Mouse (Mus musculus): ENCODE data around the gene Vstm2a. TPM values are rescaled to one million over a fixed set of nuclear protein-coding genes. Genes with fewer than 3 reads are reported as not detected.
A peak's percentile ranks its signal among the peaks of the same experiment; 100 is the strongest.

The Vstm2a gene
- 1.7 and 2.4 TPM in 2 replicates for polyA plus RNA-seq (2014; fragmentation: Nextera tagmentation; extraction: Ambion mirVana)

GRCm38 (mm10) chr11:16257473-16257921 lies at the start of gene Vstm2a:
TSS of gene Vstm2a (plus strand) at chr11:16257724.
- no peaks in the 10 kb centered on the region for H3K4me1 ChIP-seq (ENCODE audit: control insufficient read depth, insufficient read depth, low read length)
- peak; percentile 46 for ATAC-seq (ENCODE audit: insufficient number of reproducible peaks, insufficient read depth, low FRiP score, low read depth)
- no peaks in the 10 kb centered on the region for H3K36me3 ChIP-seq (ENCODE audit: control insufficient read depth, insufficient read depth, low read length)
- peak within 1 kb of the TSS; percentile 87 for H3K4me2 ChIP-seq (replicated peaks; ENCODE audit: low read depth, low read length)
- no peak within 1 kb of the TSS for H3K27ac ChIP-seq (ENCODE audit: low read length)
- no peaks in the 10 kb centered on the region for H3K9me3 ChIP-seq (ENCODE audit: control insufficient read depth, low read depth, low read length)
- peaks cover 23% of the 10 kb centered on the region for H3K27me3 ChIP-seq (ENCODE audit: control insufficient read depth, insufficient read depth, low read length)
- under 1% methylated on average over 44 of the region's 44 CpGs for WGBS
- H3K4me3 ChIP-seq (ENCODE audit: low read depth, low read length) = peak within 1 kb of the TSS; percentile 44
- H3K9ac ChIP-seq (replicated peaks; ENCODE audit: low read depth, low read length) = peak within 1 kb of the TSS; percentile 21; the same call in 1 of the 2 replicates

GRCm38 (mm10) chr11:16257011-16257410 lies 513 bp upstream of the Vstm2a start:
- peak overlapping the region; percentile 87 for H3K4me2 ChIP-seq (replicated peaks; ENCODE audit: low read depth, low read length)
- H3K9ac ChIP-seq (replicated peaks; ENCODE audit: low read depth, low read length) = 0 out of 2 replicates have a peak overlapping the region, but pooled peaks have one; percentile 21
- no peaks in the 10 kb centered on the region for H3K36me3 ChIP-seq (ENCODE audit: control insufficient read depth, insufficient read depth, low read length)
- H3K27me3 ChIP-seq (ENCODE audit: control insufficient read depth, insufficient read depth, low read length) = peaks cover 23% of the 10 kb centered on the region
- H3K27ac ChIP-seq (ENCODE audit: low read length) = no peak overlapping the region
- peak overlapping the region; percentile 44 for H3K4me3 ChIP-seq (ENCODE audit: low read depth, low read length)
- 36% methylated on average over 7 of the region's 7 CpGs for WGBS
- H3K9me3 ChIP-seq (ENCODE audit: control insufficient read depth, low read depth, low read length) = no peaks in the 10 kb centered on the region
- H3K4me1 ChIP-seq (ENCODE audit: control insufficient read depth, insufficient read depth, low read length) = no peaks in the 10 kb centered on the region
- ATAC-seq (ENCODE audit: insufficient number of reproducible peaks, insufficient read depth, low FRiP score, low read depth) = no peak

GRCm38 (mm10) chr11:16258300-16258699 lies 776 bp downstream of the Vstm2a start:
- Histone ChIP-seq H3K9ac (replicated peaks; ENCODE audit: low read depth, low read length) (no peak overlapping the region), H3K4me1 (ENCODE audit: control insufficient read depth, insufficient read depth, low read length) (no peaks in the 10 kb centered on the region), H3K9me3 (ENCODE audit: control insufficient read depth, low read depth, low read length) (no peaks in the 10 kb centered on the region), H3K4me3 (ENCODE audit: low read depth, low read length) (peak overlapping the region; percentile 44; the same call in 1 of the 2 replicates), H3K27me3 (ENCODE audit: control insufficient read depth, insufficient read depth, low read length) (peaks cover 23% of the 10 kb centered on the region), H3K4me2 (replicated peaks; ENCODE audit: low read depth, low read length) (peak overlapping the region; percentile 87; the same call in 1 of the 2 replicates), H3K36me3 (ENCODE audit: control insufficient read depth, insufficient read depth, low read length) (no peaks in the 10 kb centered on the region), H3K27ac (ENCODE audit: low read length) (no peak overlapping the region)
- 35% methylated on average over 1 of the region's 1 CpGs for WGBS
- ATAC-seq (ENCODE audit: insufficient number of reproducible peaks, insufficient read depth, low FRiP score, low read depth) = no peak

- 18% methylated on average over 9 of the region's 9 CpGs for WGBS
- no peak overlapping the region for H3K4me2 ChIP-seq (replicated peaks; ENCODE audit: low read depth, low read length)
- no peak overlapping the region for H3K9ac ChIP-seq (replicated peaks; ENCODE audit: low read depth, low read length)
- H3K4me3 ChIP-seq (ENCODE audit: low read depth, low read length) = no peak overlapping the region
- ATAC-seq (ENCODE audit: insufficient number of reproducible peaks, insufficient read depth, low FRiP score, low read depth) = no peak
- H3K27me3 ChIP-seq (ENCODE audit: control insufficient read depth, insufficient read depth, low read length) = peaks cover 23% of the 10 kb centered on the region
- H3K4me1 ChIP-seq (ENCODE audit: control insufficient read depth, insufficient read depth, low read length) = no peaks in the 10 kb centered on the region
- H3K36me3 ChIP-seq (ENCODE audit: control insufficient read depth, insufficient read depth, low read length) = no peaks in the 10 kb centered on the region
- H3K27ac ChIP-seq (ENCODE audit: low read length) = no peak overlapping the region
- no peaks in the 10 kb centered on the region for H3K9me3 ChIP-seq (ENCODE audit: control insufficient read depth, low read depth, low read length)
These were observed 2.4 kb downstream of the Vstm2a start for GRCm38 (mm10) chr11:16259876-16260275.

GRCm38 (mm10) chr11:16260764-16261578 lies 3.4 kb downstream of the Vstm2a start:
- no peak overlapping the region for H3K27ac ChIP-seq (ENCODE audit: low read length)
- no peaks in the 10 kb centered on the region for H3K4me1 ChIP-seq (ENCODE audit: control insufficient read depth, insufficient read depth, low read length)
- peak overlapping the region; percentile 14; the same call in 1 of the 2 replicates for H3K9ac ChIP-seq (replicated peaks; ENCODE audit: low read depth, low read length)
- H3K27me3 ChIP-seq (ENCODE audit: control insufficient read depth, insufficient read depth, low read length) = peaks cover 23% of the 10 kb centered on the region
- under 1% methylated on average over 40 of the region's 40 CpGs for WGBS
- peak overlapping the region; percentile 41 for H3K4me3 ChIP-seq (ENCODE audit: low read depth, low read length)
- no peaks in the 10 kb centered on the region for H3K36me3 ChIP-seq (ENCODE audit: control insufficient read depth, insufficient read depth, low read length)
- peak overlapping the region; percentile 83 for H3K4me2 ChIP-seq (replicated peaks; ENCODE audit: low read depth, low read length)
- ATAC-seq (ENCODE audit: insufficient number of reproducible peaks, insufficient read depth, low FRiP score, low read depth) = peak; percentile 54; the same call in 1 of the 2 replicates
- no peaks in the 10 kb centered on the region for H3K9me3 ChIP-seq (ENCODE audit: control insufficient read depth, low read depth, low read length)

GRCm38 (mm10) chr11:16268396-16268795 lies 10.9 kb downstream of the Vstm2a start:
- Histone ChIP-seq H3K4me1 (ENCODE audit: control insufficient read depth, insufficient read depth, low read length) (no peaks in the 10 kb centered on the region), H3K4me3 (ENCODE audit: low read depth, low read length) (no peak overlapping the region), H3K9me3 (ENCODE audit: control insufficient read depth, low read depth, low read length) (no peaks in the 10 kb centered on the region), H3K36me3 (ENCODE audit: control insufficient read depth, insufficient read depth, low read length) (no peaks in the 10 kb centered on the region), H3K27ac (ENCODE audit: low read length) (no peak overlapping the region), H3K9ac (replicated peaks; ENCODE audit: low read depth, low read length) (no peak overlapping the region), H3K27me3 (ENCODE audit: control insufficient read depth, insufficient read depth, low read length) (no peaks in the 10 kb centered on the region), H3K4me2 (replicated peaks; ENCODE audit: low read depth, low read length) (no peak overlapping the region)
- WGBS = 95% methylated on average over 1 of the region's 1 CpGs
- ATAC-seq (ENCODE audit: insufficient number of reproducible peaks, insufficient read depth, low FRiP score, low read depth) = no peak

- Histone ChIP-seq H3K36me3 (ENCODE audit: control insufficient read depth, insufficient read depth, low read length) (no peaks in the 10 kb centered on the region), H3K4me2 (replicated peaks; ENCODE audit: low read depth, low read length) (no peak overlapping the region), H3K9ac (replicated peaks; ENCODE audit: low read depth, low read length) (no peak overlapping the region), H3K27ac (ENCODE audit: low read length) (no peak overlapping the region), H3K4me1 (ENCODE audit: control insufficient read depth, insufficient read depth, low read length) (no peaks in the 10 kb centered on the region), H3K4me3 (ENCODE audit: low read depth, low read length) (no peak overlapping the region), H3K9me3 (ENCODE audit: control insufficient read depth, low read depth, low read length) (no peaks in the 10 kb centered on the region), H3K27me3 (ENCODE audit: control insufficient read depth, insufficient read depth, low read length) (no peaks in the 10 kb centered on the region)
- ATAC-seq (ENCODE audit: insufficient number of reproducible peaks, insufficient read depth, low FRiP score, low read depth) = no peak
- WGBS = 32% methylated on average over 1 of the region's 1 CpGs
These were observed 32.9 kb downstream of the Vstm2a start for GRCm38 (mm10) chr11:16290381-16290780.

- no peak overlapping the region for H3K4me3 ChIP-seq (ENCODE audit: low read depth, low read length)
- H3K27ac ChIP-seq (ENCODE audit: low read length) = no peak overlapping the region
- no peak overlapping the region for H3K9ac ChIP-seq (replicated peaks; ENCODE audit: low read depth, low read length)
- no peaks in the 10 kb centered on the region for H3K9me3 ChIP-seq (ENCODE audit: control insufficient read depth, low read depth, low read length)
- H3K36me3 ChIP-seq (ENCODE audit: control insufficient read depth, insufficient read depth, low read length) = no peaks in the 10 kb centered on the region
- WGBS = 78% methylated on average over 4 of the region's 4 CpGs
- H3K4me2 ChIP-seq (replicated peaks; ENCODE audit: low read depth, low read length) = no peak overlapping the region
- H3K27me3 ChIP-seq (ENCODE audit: control insufficient read depth, insufficient read depth, low read length) = no peaks in the 10 kb centered on the region
- ATAC-seq (ENCODE audit: insufficient number of reproducible peaks, insufficient read depth, low FRiP score, low read depth) = no peak
- no peaks in the 10 kb centered on the region for H3K4me1 ChIP-seq (ENCODE audit: control insufficient read depth, insufficient read depth, low read length)
These were observed 35.4 kb downstream of the Vstm2a start for GRCm38 (mm10) chr11:16292960-16293359.

Measured in stomach, embryonic 14.5 days (tissue).